Mouse (Mus musculus) heart, adult 2 months (tissue): Measurements from ENCODE around the gene Asb2.

Experiments
- CTCF ChIP-seq: fragments of 200-600 bp; IDR thresholded peaks from 2 replicates; pipeline ENCODE4 v1.8.1; 2022; ENCODE audit warnings: antibody characterized with exemption, mild to moderate bottlenecking, moderate library complexity
- EP300 ChIP-seq: fragments of 200-500 bp; IDR thresholded peaks from 2 replicates; pipeline ENCODE4 v1.6.1; 2011; ENCODE audit warnings: low read depth, low read length, control low read depth; ENCODE audit not compliant: insufficient read depth
- POLR2A ChIP-seq: fragments of 200-500 bp; IDR thresholded peaks from 2 replicates; pipeline ENCODE4 v1.6.1; 2011; ENCODE audit warnings: mild to moderate bottlenecking, low read depth, low read length, control low read depth; ENCODE audit not compliant: insufficient read depth

DNA sequence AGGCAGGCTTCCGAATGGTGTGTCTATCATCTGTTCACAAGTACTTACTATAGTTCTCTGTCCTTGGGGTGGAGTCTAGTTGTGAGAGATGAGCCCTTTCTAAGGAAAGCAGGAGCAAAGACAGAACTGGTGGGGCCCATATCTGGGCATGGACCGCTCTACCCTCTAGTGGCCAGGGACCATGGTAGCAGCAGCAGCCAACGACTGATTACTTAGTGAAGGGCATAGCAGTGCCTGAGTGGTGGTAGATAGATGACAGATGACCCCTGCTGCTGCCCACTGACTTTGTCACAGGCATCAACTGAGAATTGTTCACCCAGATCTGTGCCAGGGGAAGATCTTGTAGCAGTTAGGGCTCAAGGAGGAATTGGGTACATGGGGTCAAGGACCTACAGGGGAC is 33.0 kb downstream of the Asb2 start:
- TF ChIP-seq EP300, result peak; percentile 47; the same call in 1 of the 2 replicates
- peak; percentile 64 for TF ChIP-seq CTCF
- TF ChIP-seq POLR2A, result no peak
